Mouse (Mus musculus) erythroid progenitor cell, adult 5-6 weeks (primary cell): ENCODE measurements around the gene Ccdc9. TPM values are rescaled to one million over a fixed set of nuclear protein-coding genes. Genes with fewer than 3 reads are reported as not detected.

Source experiments
- ATAC-seq: replicated peaks from 2 replicates; pipeline ENCODE4 v1.8.0; 2016; ENCODE audit warnings: moderate number of reproducible peaks, mild to moderate bottlenecking, moderate TSS enrichment, inconsistent platforms; ENCODE audit not compliant: poor library complexity, low FRiP score, severe bottlenecking
- total RNA-seq, 2 experiments: library from RNA; stranded (forward) in 1 of 2; stranded (reverse) in 1 of 2; fragments of 150-400 nt in 1 of 2; fragments of 186-747, 209-891 nt in 1 of 2; gene quantifications; 2 replicates each; pipeline versions ENCODE4 v1.2.3 to v1.2.4; 2015 to 2017; ENCODE audit warnings: low replicate concordance in 2 of 2

Gene Ccdc9
- total RNA-seq (2015; ENCODE audit: low replicate concordance) (15.1 and 25.6 TPM in 2 replicates), total RNA-seq (2017; ENCODE audit: low replicate concordance) (27.7 and 39.5 TPM in 2 replicates)

DNA sequence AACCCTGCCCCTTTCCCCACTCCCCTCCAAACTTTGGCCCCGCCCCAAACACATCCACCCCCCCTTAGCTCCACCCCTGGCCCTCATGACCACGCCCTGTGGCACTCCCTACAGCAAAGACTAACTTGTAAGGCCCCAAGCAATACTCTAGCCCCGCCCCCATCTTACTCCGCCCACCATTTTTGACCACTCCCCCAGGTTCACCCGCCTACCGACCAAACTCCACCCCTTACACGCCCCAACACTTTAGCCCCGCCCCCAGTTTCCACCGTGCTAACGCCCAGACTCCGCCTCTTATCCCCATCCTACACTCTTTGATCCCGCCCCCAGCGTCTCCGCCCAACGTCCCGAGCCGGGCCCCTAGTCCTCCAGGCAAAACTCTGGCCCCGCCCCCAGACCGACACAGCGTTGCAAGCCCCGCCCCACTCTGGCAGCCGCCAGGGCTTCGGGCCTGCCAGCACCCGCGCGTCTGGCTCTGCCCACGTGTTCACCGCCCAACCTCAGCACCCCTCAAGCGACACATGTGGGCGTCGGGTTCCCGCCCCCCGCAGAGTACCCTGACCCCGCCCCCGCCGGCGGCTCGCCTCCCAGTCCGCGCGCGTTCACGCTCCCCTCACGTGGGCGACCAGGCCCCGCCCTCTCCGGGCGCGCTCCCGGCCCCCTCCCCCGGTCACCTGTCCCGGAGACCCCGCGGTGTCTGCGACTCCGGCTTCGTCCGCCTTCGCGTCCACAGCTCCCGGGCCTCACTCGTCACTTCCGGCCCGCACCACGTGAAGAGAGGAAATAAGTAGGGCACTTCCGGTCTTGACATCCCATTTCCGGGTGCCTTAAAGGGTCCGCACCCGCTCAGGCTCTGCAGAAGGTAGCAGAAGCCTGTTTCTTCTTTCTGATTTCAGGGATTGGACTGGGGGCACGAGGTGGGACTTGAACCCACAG, at the start of gene Ccdc9:
Ccdc9 (minus strand) TSS at position 770 of the 936 bp plus-strand sequence.
- ATAC-seq, result peak; percentile 83

DNA sequence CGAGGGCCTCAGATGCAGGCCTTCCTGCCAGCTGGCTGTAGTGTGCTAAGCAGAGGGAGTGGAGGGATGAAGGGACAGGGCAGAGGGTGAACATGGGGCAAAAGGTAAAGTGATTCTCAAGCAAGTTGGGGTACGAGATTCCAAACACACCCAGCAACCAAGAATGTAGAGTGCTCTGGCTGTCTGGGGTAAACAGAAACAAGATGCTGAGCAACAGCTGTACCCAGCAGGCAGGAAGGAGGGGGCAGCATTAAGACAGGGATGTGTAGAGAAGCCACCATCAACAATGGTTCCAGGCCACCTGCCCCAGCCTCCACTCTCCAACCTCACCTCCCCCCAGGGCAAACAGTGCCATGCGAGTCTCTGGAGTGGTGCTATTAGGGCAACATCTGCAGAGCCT, 42.6 kb upstream of the Ccdc9 start:
- no peak for ATAC-seq

- peak; percentile 42 for ATAC-seq
These were observed 40.0 kb upstream of the Ccdc9 start for GRCm38 (mm10) chr7:16326607-16326971.

DNA sequence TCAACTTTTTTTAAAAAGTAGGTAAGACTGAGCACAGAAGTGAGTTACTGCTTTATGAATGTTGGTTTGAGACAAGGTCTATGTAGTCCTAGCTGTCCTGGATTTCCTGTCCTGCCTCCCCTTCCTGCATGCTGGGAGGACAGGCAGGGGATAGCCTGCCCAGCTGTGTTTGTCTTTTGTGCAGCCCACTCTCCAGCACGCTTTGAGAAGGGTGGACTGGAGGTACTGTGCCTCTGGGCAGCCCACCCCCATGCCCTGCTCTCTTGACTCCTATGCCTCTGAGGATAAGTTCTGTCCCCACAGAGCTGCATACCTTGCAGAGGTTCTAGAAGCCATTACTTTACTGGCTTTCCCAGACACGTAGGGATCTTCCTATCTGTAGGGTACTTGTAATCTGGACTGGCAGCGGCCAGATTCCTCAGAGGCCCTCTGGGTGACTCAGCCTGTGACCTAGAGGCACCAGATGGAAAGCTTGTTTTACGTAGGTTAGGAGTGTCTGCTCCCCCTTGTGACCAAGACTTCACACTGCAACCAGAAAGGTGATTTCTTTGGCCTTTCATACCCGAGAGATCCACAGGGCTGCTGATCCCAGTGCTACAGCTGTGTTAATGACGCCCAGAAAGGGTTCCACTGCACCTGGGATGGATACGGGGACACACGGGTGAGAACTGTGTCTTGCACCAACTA, 39.5 kb upstream of the Ccdc9 start:
- ATAC-seq, result peak; percentile 93

DNA sequence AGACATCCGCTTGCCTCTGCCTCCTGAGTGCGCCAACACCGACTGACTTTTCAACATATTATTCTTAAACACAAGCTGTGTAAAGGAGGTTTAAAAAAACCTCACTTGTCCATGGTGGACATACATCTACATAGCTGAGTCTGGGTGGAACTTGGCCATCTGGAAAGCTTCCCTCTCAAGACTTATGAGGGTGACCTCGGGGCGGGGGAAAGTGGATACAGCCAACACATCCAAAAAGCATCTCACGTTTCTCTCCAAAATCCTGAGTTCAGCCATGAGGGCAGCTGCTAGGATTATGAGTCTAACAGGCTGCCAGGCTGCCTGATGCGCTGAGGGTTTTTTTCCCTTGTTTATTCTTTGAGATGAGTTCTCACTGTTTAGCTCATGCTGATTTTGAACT, 38.1 kb upstream of the Ccdc9 start:
- ATAC-seq, result no peak

GRCm38 (mm10) chr7:16320479-16320878, 33.9 kb upstream of the Ccdc9 start:
- ATAC-seq, result no peak

DNA sequence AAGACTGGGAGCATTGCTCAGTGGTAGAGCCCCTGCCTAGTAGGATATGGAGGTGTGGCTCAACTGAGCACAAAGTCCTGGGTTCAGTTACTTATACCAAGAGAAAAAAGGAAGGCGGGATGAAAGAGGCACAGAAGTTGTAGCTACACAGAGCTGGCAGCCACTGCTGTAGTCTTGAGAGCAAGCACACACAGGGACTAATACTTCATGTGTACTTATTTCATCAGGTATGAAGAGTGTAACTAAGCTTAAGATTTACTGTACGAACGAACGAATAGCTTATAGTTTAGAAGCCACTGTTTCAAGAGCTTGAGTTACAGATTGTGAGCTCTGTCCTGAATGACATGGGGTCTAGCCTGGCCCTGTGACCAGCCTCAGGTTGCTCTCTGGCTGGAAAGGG, 32.6 kb upstream of the Ccdc9 start:
- ATAC-seq, result no peak

GRCm38 (mm10) chr7:16317094-16317493, 30.5 kb upstream of the Ccdc9 start:
- no peak for ATAC-seq

DNA sequence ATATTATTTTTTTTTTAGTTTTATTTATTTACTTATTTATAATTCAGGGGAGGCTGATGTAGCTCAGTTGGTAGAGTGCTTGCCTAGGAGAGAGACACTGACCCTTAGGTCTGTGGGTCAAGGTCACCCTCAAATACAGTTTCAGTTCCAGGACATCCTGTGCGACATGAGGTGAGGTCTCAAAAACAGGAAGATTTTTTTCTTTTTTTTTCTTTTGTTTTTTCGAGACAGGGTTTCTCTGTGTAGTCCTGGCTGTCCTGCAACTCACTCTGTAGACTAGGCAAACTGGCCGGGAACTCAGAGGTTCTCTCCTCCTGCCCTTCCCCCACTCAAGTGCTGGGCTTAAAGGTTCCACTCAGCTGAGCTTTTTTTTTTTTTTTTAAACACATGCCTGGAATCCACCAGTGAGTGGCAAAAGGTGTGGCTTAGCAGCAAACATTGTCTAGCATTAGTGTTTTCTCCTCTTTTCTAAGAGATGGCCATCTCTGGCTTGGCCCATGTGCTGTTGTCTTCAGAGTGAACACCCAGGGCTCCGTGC, 28.7 kb upstream of the Ccdc9 start:
- ATAC-seq, result no peak

DNA sequence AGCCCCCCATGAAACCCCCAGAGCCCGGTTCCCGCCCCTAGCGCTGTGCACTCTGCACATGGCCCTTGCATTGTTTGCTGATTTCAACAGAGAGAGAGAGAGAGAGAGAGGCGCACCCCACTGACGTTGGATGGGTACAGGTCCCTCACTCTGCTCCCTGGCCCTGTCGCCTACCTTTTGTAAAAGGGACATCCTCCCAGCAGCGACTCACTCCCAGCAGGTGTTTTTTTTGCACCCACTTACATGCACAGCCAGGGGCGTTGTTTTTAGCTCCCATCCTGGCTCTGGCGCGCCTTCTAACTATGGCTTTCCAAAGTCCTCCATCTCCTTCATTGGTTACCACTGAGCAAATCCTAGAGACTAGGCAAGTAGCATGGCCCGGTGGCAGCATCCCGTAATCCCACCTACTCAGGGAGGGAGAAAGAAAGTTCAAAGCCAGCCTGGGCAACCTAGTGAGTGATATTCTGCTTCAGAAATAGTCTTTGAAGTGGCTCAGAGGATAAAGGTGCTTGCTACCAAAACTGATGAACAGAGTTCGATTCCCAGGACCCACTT, 27.7 kb upstream of the Ccdc9 start:
- ATAC-seq, result peak; percentile 12

GRCm38 (mm10) chr7:16313481-16314220, 27.1 kb upstream of the Ccdc9 start:
- peak; percentile 60 for ATAC-seq

- no peak for ATAC-seq
These were observed 26.2 kb upstream of the Ccdc9 start for GRCm38 (mm10) chr7:16312672-16313311.

GRCm38 (mm10) chr7:16312011-16312671, 25.5 kb upstream of the Ccdc9 start:
- no peak for ATAC-seq

- no peak for ATAC-seq
These were observed 24.9 kb upstream of the Ccdc9 start for GRCm38 (mm10) chr7:16311453-16312004.

GRCm38 (mm10) chr7:16310521-16311452, 24.2 kb upstream of the Ccdc9 start:
- ATAC-seq, result no peak

GRCm38 (mm10) chr7:16310020-16310520, 23.5 kb upstream of the Ccdc9 start:
- peak; percentile 70 for ATAC-seq
